Mouse (Mus musculus) heart, postnatal 25 days (tissue): ENCODE results near the gene Tnfrsf8. TPM values are rescaled to one million over a fixed set of nuclear protein-coding genes. Genes with fewer than 3 reads are reported as not detected.
"Not testable (repeated sequence)": the region's sequence is repeated elsewhere in the genome, so short reads cannot be mapped to it uniquely, and the experiment has no call there.

ENCODE experiments used
- DNase-seq: peaks from one replicate; pipeline ENCODE4 v3.0.0; 2022; ENCODE audit warnings: low spot score
- intact Hi-C: fragments of 180-260 bp; cut with DNase I; formaldehyde crosslinking; loops from one replicate; pipeline ENCODE4 v1.15.1; 2025
- total RNA-seq, 2 experiments: library from RNA; stranded (reverse); gene quantifications; 2 replicates each; pipeline ENCODE4 v1.2.3; 2021

The Tnfrsf8 gene
- total RNA-seq, 2 experiments from 2014 or later, result 0.08 TPM; not detected in 1

GRCm38 (mm10) chr4:145312530-145312929 lies 2.4 kb downstream of the Tnfrsf8 start:
- intact Hi-C loops, result no loop called here
- no peak for DNase-seq

GRCm38 (mm10) chr4:145310859-145311258 lies 4.1 kb downstream of the Tnfrsf8 start:
- intact Hi-C loops, result no loop called here

GRCm38 (mm10) chr4:145306422-145306821 lies 8.5 kb downstream of the Tnfrsf8 start:
- DNase-seq, result no peak
- intact Hi-C loops, result no loop called here

More at GRCm38 (mm10) chr4:145310859-145311258, 4.1 kb downstream of the Tnfrsf8 start:
- no peak for DNase-seq

- intact Hi-C loops, DNase-seq: not testable (repeated sequence)
Observed at GRCm38 (mm10) chr4:145305661-145306362, 9.2 kb downstream of the Tnfrsf8 start.

GRCm38 (mm10) chr4:145304109-145304508 lies 10.9 kb downstream of the Tnfrsf8 start:
- no peak for DNase-seq
- intact Hi-C loops, result no loop called here

GRCm38 (mm10) chr4:145302106-145302505 lies 12.9 kb downstream of the Tnfrsf8 start:
- no peak for DNase-seq
- intact Hi-C loops, result no loop called here

- intact Hi-C loops, result no loop called here
- DNase-seq, result no peak
Observed at GRCm38 (mm10) chr4:145300210-145300927, 14.6 kb downstream of the Tnfrsf8 start.

- intact Hi-C loops, result loop anchor here (5.0 kb wide), 2 partner anchors 407 to 532 kb away; partner anchors contain the start of gene Dhrs3
- no peak for DNase-seq
Observed at GRCm38 (mm10) chr4:145299355-145299754, 15.6 kb downstream of the Tnfrsf8 start.

- no peak for DNase-seq
- intact Hi-C loops, result loop anchor here (5.0 kb wide), 2 partner anchors 407 to 532 kb away; partner anchors contain the start of gene Dhrs3
Observed at GRCm38 (mm10) chr4:145298846-145299245, 16.1 kb downstream of the Tnfrsf8 start.

- intact Hi-C loops, result loop anchor here (2.0 to 5.0 kb wide), 3 partner anchors 139 to 528 kb away; partner anchors contain the start of gene Dhrs3
- no peak for DNase-seq
Observed at GRCm38 (mm10) chr4:145295589-145296300, 19.2 kb downstream of the Tnfrsf8 start.

GRCm38 (mm10) chr4:145294588-145294987 lies 20.4 kb downstream of the Tnfrsf8 start:
- no peak for DNase-seq
- intact Hi-C loops, result loop anchor here (2.0 kb wide), 1 partner anchor 138 kb away; no protein-coding TSS in a partner anchor

GRCm38 (mm10) chr4:145286369-145287120 lies 28.4 kb downstream of the Tnfrsf8 start:
- intact Hi-C loops, result loop anchor here (1.0 to 2.0 kb wide), 2 partner anchors 72 to 130 kb away; no protein-coding TSS in a partner anchor
- peak; percentile 28 for DNase-seq

GRCm38 (mm10) chr4:145284675-145285074 lies 30.3 kb downstream of the Tnfrsf8 start:
- DNase-seq, result no peak
- intact Hi-C loops, result no loop called here

- intact Hi-C loops, result no loop called here
- DNase-seq, result no peak
Observed at GRCm38 (mm10) chr4:145283441-145283840, 31.5 kb downstream of the Tnfrsf8 start.

- no peak for DNase-seq
- intact Hi-C loops, result no loop called here
Observed at GRCm38 (mm10) chr4:145280966-145281365, 34.0 kb downstream of the Tnfrsf8 start.

GRCm38 (mm10) chr4:145278724-145279370 lies 36.1 kb downstream of the Tnfrsf8 start:
- DNase-seq, result no peak
- intact Hi-C loops, result no loop called here

- intact Hi-C loops, result no loop called here
- DNase-seq, result no peak
Observed at GRCm38 (mm10) chr4:145278231-145278630, 36.7 kb downstream of the Tnfrsf8 start.

GRCm38 (mm10) chr4:145276368-145277249 lies 38.4 kb downstream of the Tnfrsf8 start:
- intact Hi-C loops, result no loop called here
- DNase-seq, result no peak
